Mouse (Mus musculus) myocyte (in vitro differentiated cells): Measurements from ENCODE around the gene Hnf4a.

Experiments
- CEBPB ChIP-seq: IDR thresholded peaks from 2 replicates; pipeline ENCODE4 v1.6.1; 2011; ENCODE audit warnings: mild to moderate bottlenecking, moderate library complexity; ENCODE audit not compliant: poor library complexity, insufficient read depth, severe bottlenecking
- E2F4 ChIP-seq: IDR thresholded peaks from one replicate; pipeline ENCODE4 v1.6.1; 2011; ENCODE audit warnings: mild to moderate bottlenecking, control low read depth, moderate library complexity; ENCODE audit not compliant: insufficient read depth
- MAX ChIP-seq: IDR thresholded peaks from one replicate; pipeline ENCODE4 v1.6.1; 2011; ENCODE audit warnings: low read depth, mild to moderate bottlenecking, control low read depth
- MYOG ChIP-seq, 3 experiments: IDR thresholded peaks; one replicate each; pipeline ENCODE4 v1.6.1; 2011; ENCODE audit warnings: control low read depth in 2 of 3, low read depth in 2 of 3, mild to moderate bottlenecking in 2 of 3; ENCODE audit not compliant: insufficient read length in 2 of 3, control insufficient read depth in 1 of 3, insufficient read depth in 1 of 3
- POLR2A ChIP-seq: IDR thresholded peaks from one replicate; pipeline ENCODE4 v1.6.1; 2011; ENCODE audit warnings: low read depth, mild to moderate bottlenecking, control low read depth, moderate library complexity; ENCODE audit not compliant: insufficient read length
- POLR2AphosphoS2 ChIP-seq: IDR thresholded peaks from one replicate; pipeline ENCODE4 v1.6.1; 2011; ENCODE audit warnings: low read depth, control low read depth; ENCODE audit not compliant: insufficient read length
- REST ChIP-seq: IDR thresholded peaks from one replicate; pipeline ENCODE4 v1.6.1; 2011; ENCODE audit warnings: mild to moderate bottlenecking, control low read depth, moderate library complexity; ENCODE audit not compliant: insufficient read depth, insufficient read length
- SRF ChIP-seq: IDR thresholded peaks from one replicate; pipeline ENCODE4 v1.6.1; 2011; ENCODE audit warnings: low read depth; ENCODE audit not compliant: control insufficient read depth, insufficient read length
- TCF12 ChIP-seq: IDR thresholded peaks from one replicate; pipeline ENCODE4 v1.6.1; 2011; ENCODE audit warnings: mild to moderate bottlenecking, control low read depth; ENCODE audit not compliant: poor library complexity, insufficient read depth, severe bottlenecking
- USF1 ChIP-seq: IDR thresholded peaks from one replicate; pipeline ENCODE4 v1.6.1; 2011; ENCODE audit warnings: low read depth, mild to moderate bottlenecking, control low read depth, moderate library complexity

GRCm38 (mm10) chr2:163608008-163608407 lies 101.4 kb downstream of the Hnf4a start:
- no peak for TF ChIP-seq MYOG (IDR thresholded peaks at IDR 0.05; ENCODE audit: control insufficient read depth in 1 of 3, insufficient read depth in 1 of 3, insufficient read length in 2 of 3, low read depth in 2 of 3)
- TF ChIP-seq MAX = no peak
- no peak for TF ChIP-seq POLR2A
- no peak for TF ChIP-seq USF1
- no peak for TF ChIP-seq SRF
- TF ChIP-seq CEBPB = no peak
- TF ChIP-seq POLR2AphosphoS2 = no peak
- TF ChIP-seq E2F4 = no peak
- TF ChIP-seq TCF12 = no peak
- TF ChIP-seq REST = no peak
